Mouse (Mus musculus) mouse trophoblast stem cell (cell line): ENCODE measurements around the gene Hirip3.

Experiments used
- in situ Hi-C, 2 experiments: fragments of 300-500 bp; cut with MseI, MboI; formaldehyde crosslinking; loops; 2 replicates in 1 of 2; 3 replicates in 1 of 2; pipeline ENCODE4 v1.15.1; 2025

The Hirip3 gene

GRCm38 (mm10) chr7:126861429-126862130 lies at the start of gene Hirip3:
Gene Hirip3, plus strand, starts transcription at chr7:126861972.
- in situ Hi-C loops: no loop called here

GRCm38 (mm10) chr7:126815726-126816222 lies 46.0 kb upstream of the Hirip3 start:
- in situ Hi-C loops: no loop called here

- in situ Hi-C loops: no loop called here
Measured at GRCm38 (mm10) chr7:126816494-126816893, 45.3 kb upstream of the Hirip3 start.

GRCm38 (mm10) chr7:126817595-126817994 lies 44.2 kb upstream of the Hirip3 start:
- in situ Hi-C loops: no loop called here

GRCm38 (mm10) chr7:126818818-126819217 lies 43.0 kb upstream of the Hirip3 start:
- in situ Hi-C loops: no loop called here

GRCm38 (mm10) chr7:126821835-126822511 lies 39.8 kb upstream of the Hirip3 start:
- in situ Hi-C loops: loop anchor here in 1 of 2 experiments (10.0 kb wide), 3 partner anchors 113 to 283 kb away; no protein-coding TSS in a partner anchor

GRCm38 (mm10) chr7:126822741-126823140 lies 39.0 kb upstream of the Hirip3 start:
- in situ Hi-C loops: loop anchor here in 1 of 2 experiments (10.0 kb wide), 3 partner anchors 112 to 282 kb away; no protein-coding TSS in a partner anchor

- in situ Hi-C loops: loop anchor here in 1 of 2 experiments (10.0 kb wide), 3 partner anchors 112 to 282 kb away; no protein-coding TSS in a partner anchor
Measured at GRCm38 (mm10) chr7:126823202-126823711, 38.5 kb upstream of the Hirip3 start.

GRCm38 (mm10) chr7:126823940-126824339 lies 37.8 kb upstream of the Hirip3 start:
- in situ Hi-C loops: loop anchor here in 1 of 2 experiments (10.0 kb wide), 3 partner anchors 111 to 281 kb away; no protein-coding TSS in a partner anchor

- in situ Hi-C loops: loop anchor here (10.0 to 25.0 kb wide), 4 partner anchors 109 to 279 kb away; partner anchors contain the start of gene Sez6l2 (in 1 of the 2)
Measured at GRCm38 (mm10) chr7:126825403-126825802, 36.4 kb upstream of the Hirip3 start.

GRCm38 (mm10) chr7:126825952-126826351 lies 35.8 kb upstream of the Hirip3 start:
- in situ Hi-C loops: loop anchor here (10.0 to 25.0 kb wide), 4 partner anchors 109 to 279 kb away; partner anchors contain the start of gene Sez6l2 (in 1 of the 2)

- in situ Hi-C loops: loop anchor here in 1 of 2 experiments (10.0 to 25.0 kb wide), 2 partner anchors 131 to 273 kb away; partner anchors contain the start of gene Sez6l2
Measured at GRCm38 (mm10) chr7:126831539-126831938, 30.2 kb upstream of the Hirip3 start, which contains the start of gene 4930451I11Rik. Gene 4930451I11Rik, minus strand, starts transcription at chr7:126831639.

GRCm38 (mm10) chr7:126832036-126832598 lies 29.7 kb upstream of the Hirip3 start:
- in situ Hi-C loops: loop anchor here in 1 of 2 experiments (10.0 to 25.0 kb wide), 2 partner anchors 130 to 273 kb away; partner anchors contain the start of gene Sez6l2

GRCm38 (mm10) chr7:126833294-126833693 lies 28.5 kb upstream of the Hirip3 start:
- in situ Hi-C loops: loop anchor here in 1 of 2 experiments (10.0 to 25.0 kb wide), 2 partner anchors 129 to 272 kb away; partner anchors contain the start of gene Sez6l2

- in situ Hi-C loops: loop anchor here in 1 of 2 experiments (25.0 kb wide), 1 partner anchor 119 kb away; the partner anchor contains the start of gene Sez6l2
Measured at GRCm38 (mm10) chr7:126843276-126843675, 18.5 kb upstream of the Hirip3 start.

- in situ Hi-C loops: loop anchor here in 1 of 2 experiments (25.0 kb wide), 1 partner anchor 117 kb away; the partner anchor contains the start of gene Sez6l2
Measured at GRCm38 (mm10) chr7:126845516-126845915, 16.3 kb upstream of the Hirip3 start.

- in situ Hi-C loops: loop anchor here in 1 of 2 experiments (25.0 kb wide), 1 partner anchor 115 kb away; the partner anchor contains the start of gene Sez6l2
Measured at GRCm38 (mm10) chr7:126847116-126847420, 14.7 kb upstream of the Hirip3 start, which contains the start of gene Doc2a. Gene Doc2a, plus strand, starts transcription at chr7:126847416.

GRCm38 (mm10) chr7:126847421-126848398 lies 14.1 kb upstream of the Hirip3 start:
- in situ Hi-C loops: loop anchor here in 1 of 2 experiments (25.0 kb wide), 1 partner anchor 115 kb away; the partner anchor contains the start of gene Sez6l2

- in situ Hi-C loops: loop anchor here in 1 of 2 experiments (25.0 kb wide), 1 partner anchor 114 kb away; the partner anchor contains the start of gene Sez6l2
Measured at GRCm38 (mm10) chr7:126848794-126849193, 13.0 kb upstream of the Hirip3 start.
